Mouse (Mus musculus) lung, postnatal 0 days (tissue): ENCODE measurements around the gene Iqck.

Experiments used
- CTCF ChIP-seq: IDR thresholded peaks from 2 replicates; pipeline ENCODE4 v1.5.1; 2016; ENCODE audit warnings: antibody characterized with exemption, mild to moderate bottlenecking
- EP300 ChIP-seq: IDR thresholded peaks from 2 replicates; pipeline ENCODE4 v1.6.1; 2016; ENCODE audit warnings: antibody characterized with exemption, mild to moderate bottlenecking, control low read depth

DNA sequence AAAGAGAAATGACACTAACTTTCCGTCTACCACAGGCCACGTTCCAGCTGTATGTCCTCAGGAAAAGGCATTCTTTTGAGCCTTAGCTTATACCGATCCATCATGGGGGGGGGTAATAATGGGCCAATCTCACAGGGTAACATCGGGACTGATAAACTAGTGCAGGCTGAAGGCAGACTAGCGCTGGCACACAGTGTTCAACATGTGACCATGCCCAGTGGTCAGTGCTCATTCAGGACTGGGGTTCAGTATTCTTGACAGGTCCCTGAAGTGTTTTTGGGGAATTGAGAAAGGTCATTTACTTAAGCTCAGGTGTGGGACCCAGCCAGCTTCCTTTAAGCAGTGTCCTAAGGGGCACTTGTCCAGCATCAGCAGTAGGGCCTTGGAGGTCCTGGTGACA, 126.3 kb downstream of the Iqck start:
- TF ChIP-seq CTCF (no peak), EP300 (no peak)
